Mouse (Mus musculus) embryonic facial prominence, embryonic 12.5 days (tissue): Measurements from ENCODE around the gene Calca. TPM values are rescaled to one million over a fixed set of nuclear protein-coding genes. Genes with fewer than 3 reads are reported as not detected.

Experiments
- polyA plus RNA-seq: library from polyadenylated mRNA; unstranded; fragments of >200 nt; fragmentation: Nextera tagmentation; extraction: Ambion mirVana; gene quantifications from 2 replicates; pipeline ENCODE4 v1.2.1, GENCODE M21; 2016

Calca gene
- polyA plus RNA-seq, 1 experiment from 2014 or later, result 23.6 TPM

Other genes with a start within 250 kb of the Calca start
- 8.0 and 9.7 TPM in 2 replicates for gene Pde3b, start 221.1 kb downstream of the Calca start, polyA plus RNA-seq
- 2.8 and 3.1 TPM in 2 replicates for gene Cyp2r1, start 73.4 kb downstream of the Calca start, polyA plus RNA-seq
- 0.24 and 0.28 TPM in 2 replicates for gene Calcb, start 82.3 kb upstream of the Calca start, polyA plus RNA-seq
- 5.7 and 7.0 TPM in 2 replicates for gene Insc, start 107.3 kb upstream of the Calca start, polyA plus RNA-seq